Mouse (Mus musculus) heart, adult 8-10 months (tissue): Measurements from ENCODE around the gene Rhot1. TPM values are rescaled to one million over a fixed set of nuclear protein-coding genes. Genes with fewer than 3 reads are reported as not detected.
"Not testable (repeated sequence)": the region's sequence is repeated elsewhere in the genome, so short reads cannot be mapped to it uniquely, and the experiment has no call there.

Source experiments
- DNase-seq: peaks from one replicate; pipeline ENCODE4 v3.0.0; 2022; ENCODE audit warnings: low spot score
- total RNA-seq, 4 experiments: library from RNA; stranded (reverse); gene quantifications; 2 replicates each; pipeline ENCODE4 v1.2.4; 2022

Rhot1 gene
- total RNA-seq, 4 experiments from 2014 or later = 52.5 to 66.9 (median 60.3) TPM

GRCm38 (mm10) chr11:80193827-80194226 is 15.0 kb upstream of the Rhot1 start:
- DNase-seq = no peak

- no peak for DNase-seq
Observed at GRCm38 (mm10) chr11:80196351-80196750, 12.5 kb upstream of the Rhot1 start.

GRCm38 (mm10) chr11:80199316-80199715 is 9.5 kb upstream of the Rhot1 start:
- no peak for DNase-seq

GRCm38 (mm10) chr11:80199773-80200172 is 9.0 kb upstream of the Rhot1 start:
- DNase-seq = no peak

GRCm38 (mm10) chr11:80200326-80200725 is 8.5 kb upstream of the Rhot1 start:
- no peak for DNase-seq

GRCm38 (mm10) chr11:80202296-80202695 is 6.5 kb upstream of the Rhot1 start:
- no peak for DNase-seq

- no peak for DNase-seq
Observed at GRCm38 (mm10) chr11:80204037-80204436, 4.8 kb upstream of the Rhot1 start.

GRCm38 (mm10) chr11:80204941-80205340 is 3.9 kb upstream of the Rhot1 start:
- DNase-seq = no peak

- no peak for DNase-seq
Observed at GRCm38 (mm10) chr11:80208465-80208859, 357 bp upstream of the Rhot1 start.

- no peak for DNase-seq
Observed at GRCm38 (mm10) chr11:80210321-80210720, 1.5 kb downstream of the Rhot1 start.

GRCm38 (mm10) chr11:80212282-80212681 is 3.5 kb downstream of the Rhot1 start:
- DNase-seq = no peak

- no peak for DNase-seq
Observed at GRCm38 (mm10) chr11:80215291-80215690, 6.5 kb downstream of the Rhot1 start.

- DNase-seq = peak; percentile 12
Observed at GRCm38 (mm10) chr11:80218657-80219293, 10.0 kb downstream of the Rhot1 start.

- not testable (repeated sequence) for DNase-seq
Observed at GRCm38 (mm10) chr11:80230066-80230465, 21.2 kb downstream of the Rhot1 start.

GRCm38 (mm10) chr11:80237278-80237677 is 28.5 kb downstream of the Rhot1 start:
- no peak for DNase-seq

- no peak for DNase-seq
Observed at GRCm38 (mm10) chr11:80238306-80238705, 29.5 kb downstream of the Rhot1 start.

GRCm38 (mm10) chr11:80247026-80247425 is 38.2 kb downstream of the Rhot1 start:
- DNase-seq = no peak

GRCm38 (mm10) chr11:80248531-80248930 is 39.7 kb downstream of the Rhot1 start:
- no peak for DNase-seq

GRCm38 (mm10) chr11:80264137-80264536 is 55.3 kb downstream of the Rhot1 start:
- no peak for DNase-seq

- no peak for DNase-seq
Observed at GRCm38 (mm10) chr11:80271096-80271495, 62.3 kb downstream of the Rhot1 start.

GRCm38 (mm10) chr11:80275011-80275410 is 66.2 kb downstream of the Rhot1 start:
- no peak for DNase-seq

- DNase-seq = no peak
Observed at GRCm38 (mm10) chr11:80278054-80278453, 69.2 kb downstream of the Rhot1 start.

GRCm38 (mm10) chr11:80283786-80284185 is 75.0 kb downstream of the Rhot1 start:
- peak; percentile 21 for DNase-seq

- peak; percentile 41 for DNase-seq
Observed at GRCm38 (mm10) chr11:80284641-80285040, 75.8 kb downstream of the Rhot1 start.
